Comparison of ENCODE assay signal across 8 mouse cellular contexts in genomic region chr6:47454131-47454574, GRCm38 (mm10). TPM values are rescaled to one million over a fixed set of nuclear protein-coding genes. Genes with fewer than 3 reads are reported as not detected.
DNase-seq lines count a peak whose midpoint lies in the region; ATAC-seq and TF ChIP-seq lines count a peak whose summit lies in the region.

No protein-coding gene starts in this region.

- peak overlapping the region; percentile 99 for H3K9ac ChIP-seq in hindbrain, embryonic 11.5 days (ENCODE audit: low read depth, low read length)
- H3K9ac ChIP-seq in lung, postnatal 0 days (replicated peaks; ENCODE audit: low read depth): peak overlapping the region; percentile 99

- no peak for TF ChIP-seq EP300 in lung, postnatal 0 days (IDR thresholded peaks at IDR 0.05)

- no peaks in the 10 kb centered on the region for H3K27me3 ChIP-seq in cerebellum, adult 2 months (ENCODE audit: control insufficient read depth, insufficient read depth, low read length)
- no peaks in the 10 kb centered on the region for H3K27me3 ChIP-seq in hindbrain, embryonic 11.5 days (ENCODE audit: control insufficient read depth, insufficient read depth, low read length)
- H3K27me3 ChIP-seq in lung, postnatal 0 days (replicated peaks; ENCODE audit: insufficient read depth, low read length): no peaks in the 10 kb centered on the region

- peaks cover 7% of the 10 kb centered on the region; the same call in 1 of the 2 replicates for H3K4me1 ChIP-seq in cerebellum, adult 2 months (ENCODE audit: control insufficient read depth, insufficient read depth, low read length)
- H3K4me1 ChIP-seq in hindbrain, embryonic 11.5 days (replicated peaks; ENCODE audit: control insufficient read depth, insufficient read depth, low read length): no peaks in the 10 kb centered on the region
- peaks cover 10% of the 10 kb centered on the region; the same call in 1 of the 2 replicates for H3K4me1 ChIP-seq in lung, postnatal 0 days (ENCODE audit: insufficient read depth, low read depth, low read length)

- H3K27ac ChIP-seq in cerebellum, adult 2 months (ENCODE audit: insufficient read depth, low read length): peak overlapping the region; percentile 77
- peak overlapping the region; percentile 96 for H3K27ac ChIP-seq in hindbrain, embryonic 11.5 days (ENCODE audit: low read depth, low read length)
- peak overlapping the region; percentile 99 for H3K27ac ChIP-seq in lung, postnatal 0 days (ENCODE audit: low read length)

- whole genome bisulfite sequencing in cerebellum, adult 2 months: under 1% methylated on average over 63 of the region's 72 CpGs
- 0% methylated on average over 22 of the region's 72 CpGs for WGBS in hindbrain, embryonic 11.5 days
- 7% methylated on average over 36 of the region's 72 CpGs for WGBS in lung, postnatal 0 days

- DNase-seq in MN1 (ENCODE audit: low spot score): peak; percentile 78
- DNase-seq in cerebellum, adult 2 months: peak; percentile 90
- peak; percentile 34 for DNase-seq in forelimb bud, embryonic 11.5 days (ENCODE audit: low read depth, low spot score)
- DNase-seq in hindbrain, embryonic 11.5 days (ENCODE audit: low spot score): peak; percentile 85
- peak; percentile 63 to 64 for DNase-seq in layer of hippocampus, postnatal 14 days (ENCODE audit: low spot score in 2 of 2)
- peak; percentile 93 for DNase-seq in lung, postnatal 0 days (ENCODE audit: low spot score)
- DNase-seq in ovary, postnatal 10 days (ENCODE audit: low spot score): peak; percentile 70
- DNase-seq in thymus, postnatal 25 days: peak; percentile 71

- ATAC-seq in hindbrain, embryonic 11.5 days (ENCODE audit: low FRiP score): peak; percentile 89
- ATAC-seq in lung, postnatal 0 days: peak; percentile 96

- no peak for TF ChIP-seq CTCF in cerebellum, adult 2 months (IDR thresholded peaks at IDR 0.05; ENCODE audit: borderline replicate concordance, insufficient read depth, low read depth, low read length)
- TF ChIP-seq CTCF in lung, postnatal 0 days (IDR thresholded peaks at IDR 0.05): no peak

- no peaks in the 10 kb centered on the region for H3K9me3 ChIP-seq in hindbrain, embryonic 11.5 days (ENCODE audit: control insufficient read depth, low read length)
- no peaks in the 10 kb centered on the region for H3K9me3 ChIP-seq in lung, postnatal 0 days (ENCODE audit: low read length)

- peak overlapping the region; percentile 89 for H3K4me3 ChIP-seq in cerebellum, adult 2 months (replicated peaks; ENCODE audit: insufficient read depth, low read depth, low read length)
- peak overlapping the region; percentile 97 for H3K4me3 ChIP-seq in hindbrain, embryonic 11.5 days (ENCODE audit: low read depth, low read length)
- H3K4me3 ChIP-seq in lung, postnatal 0 days (ENCODE audit: low read depth, low read length): peak overlapping the region; percentile 98

- no peaks in the 10 kb centered on the region for H3K36me3 ChIP-seq in hindbrain, embryonic 11.5 days (ENCODE audit: control insufficient read depth, insufficient read depth, low read length)
- H3K36me3 ChIP-seq in lung, postnatal 0 days (ENCODE audit: insufficient read depth, low read length): no peaks in the 10 kb centered on the region

- peak overlapping the region; percentile 66 for H3K4me2 ChIP-seq in hindbrain, embryonic 11.5 days (replicated peaks; ENCODE audit: low read depth, low read length)
- peak overlapping the region; percentile 75 for H3K4me2 ChIP-seq in lung, postnatal 0 days (replicated peaks; ENCODE audit: low read depth, low read length)

- TF ChIP-seq POLR2A in cerebellum, adult 2 months (IDR thresholded peaks at IDR 0.05; ENCODE audit: borderline replicate concordance, insufficient read depth, low read length): peak; percentile 48

RNA-seq across cellular contexts. Expression of gene Cul1, which starts 1.0 kb away (rescaled TPM):
- polyA plus RNA-seq in cerebellum, adult 2 months (2012; rRNA removed): 111 and 112 TPM in 2 replicates
- 169 and 178 TPM in 2 replicates for polyA plus RNA-seq in hindbrain, embryonic 11.5 days (2014; fragmentation: Nextera tagmentation; extraction: Ambion mirVana)
- 100 to 1,000 TPM; 107 to 118 TPM for total RNA-seq in layer of hippocampus, postnatal 14 days (2021)
- polyA plus RNA-seq in lung, postnatal 0 days (2015; fragmentation: Nextera tagmentation; extraction: Ambion mirVana): 82.6 and 84.4 TPM in 2 replicates

Comparison
In these comparisons a context has a peak if more than half of its experiments do, and no peak if none do; other contexts are left out.
1. Peak in every context shown above with its lines: DNase-seq, ATAC-seq, H3K4me3 ChIP-seq and H3K27ac ChIP-seq.
2. DNase-seq: peak in every context shown above with its lines; median percentile 93 in lung, postnatal 0 days; 90 in cerebellum, adult 2 months; 85 in hindbrain, embryonic 11.5 days; 78 in MN1; 71 in thymus, postnatal 25 days; 70 in ovary, postnatal 10 days; 64 in layer of hippocampus, postnatal 14 days; 34 in forelimb bud, embryonic 11.5 days.